Mouse (Mus musculus): Measurements from ENCODE around the gene Lemd2. TPM values are rescaled to one million over a fixed set of nuclear protein-coding genes. Genes with fewer than 3 reads are reported as not detected.

The Lemd2 gene
- polyA plus RNA-seq, 1 experiment from 2014 or later = 20.8 TPM

DNA sequence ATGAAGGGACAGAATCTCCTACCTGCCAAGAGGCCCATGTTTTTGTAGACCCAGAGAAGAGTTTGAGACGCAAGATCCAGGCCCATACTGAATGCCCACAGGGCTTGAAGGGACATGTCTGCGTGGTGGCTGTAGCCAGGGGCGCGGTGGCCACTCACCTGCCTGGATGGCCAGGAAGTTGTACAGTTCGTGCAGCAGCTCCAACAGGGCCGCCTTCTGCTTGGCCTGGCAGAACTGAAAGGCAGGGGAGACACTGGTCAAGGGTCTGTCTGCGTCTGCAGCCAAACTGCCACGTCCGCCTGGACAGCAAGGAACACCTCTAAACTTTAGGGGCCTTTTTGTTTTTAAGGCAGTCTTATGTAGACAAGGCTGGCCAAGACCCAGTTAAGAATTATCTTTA lies 5.1 kb downstream of the Lemd2 start:
- Histone ChIP-seq H3K4me2 (ENCODE audit: low read length) (no peak overlapping the region), H3K27me3 (ENCODE audit: control insufficient read depth, insufficient read depth, low read depth, low read length) (no peaks in the 10 kb centered on the region), H3K9ac (ENCODE audit: low read depth, low read length) (no peak overlapping the region), H3K36me3 (ENCODE audit: control insufficient read depth, insufficient read depth, low read length) (peaks cover 33% of the 10 kb centered on the region), H3K27ac (ENCODE audit: low read length) (no peak overlapping the region), H3K9me3 (replicated peaks; ENCODE audit: control insufficient read depth, low read length, poor library complexity, severe bottlenecking) (peaks cover 2% of the 10 kb centered on the region; the same call in 1 of the 2 replicates), H3K4me3 (ENCODE audit: low read depth, low read length) (no peak overlapping the region), H3K4me1 (ENCODE audit: control insufficient read depth, insufficient read depth, low read length) (peaks cover 39% of the 10 kb centered on the region)
- 97% methylated on average over 9 of the region's 9 CpGs for WGBS
- ATAC-seq = no peak

DNA sequence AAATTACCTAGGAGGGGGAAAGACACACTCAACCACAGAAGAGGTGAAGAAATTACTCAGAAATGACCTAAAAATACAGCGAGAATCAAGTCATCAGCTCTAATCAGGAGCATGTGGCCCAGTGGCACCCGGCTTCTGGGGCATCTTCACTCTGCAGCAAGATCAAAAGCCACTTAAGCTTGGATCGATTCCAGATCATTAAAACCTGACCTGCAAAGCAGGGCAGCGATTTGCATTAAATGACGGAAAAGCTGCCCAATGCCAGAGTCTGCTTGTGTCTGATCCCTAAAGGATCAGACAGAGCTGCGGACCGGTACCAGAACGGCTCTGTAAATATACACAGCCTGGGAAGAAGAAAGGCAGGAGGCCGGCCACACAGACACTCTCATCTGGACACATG lies 8.1 kb downstream of the Lemd2 start:
- Histone ChIP-seq H3K4me3 (ENCODE audit: low read depth, low read length) (no peak overlapping the region), H3K9ac (ENCODE audit: low read depth, low read length) (no peak overlapping the region), H3K27ac (ENCODE audit: low read length) (peak overlapping the region; percentile 70), H3K27me3 (ENCODE audit: control insufficient read depth, insufficient read depth, low read depth, low read length) (no peaks in the 10 kb centered on the region), H3K4me2 (ENCODE audit: low read length) (no peak overlapping the region), H3K36me3 (ENCODE audit: control insufficient read depth, insufficient read depth, low read length) (peaks cover 40% of the 10 kb centered on the region), H3K4me1 (ENCODE audit: control insufficient read depth, insufficient read depth, low read length) (peaks cover 36% of the 10 kb centered on the region), H3K9me3 (replicated peaks; ENCODE audit: control insufficient read depth, low read length, poor library complexity, severe bottlenecking) (no peaks in the 10 kb centered on the region)
- 25% methylated on average over 9 of the region's 9 CpGs for WGBS
- ATAC-seq = peak; percentile 22; the same call in 1 of the 2 replicates

DNA sequence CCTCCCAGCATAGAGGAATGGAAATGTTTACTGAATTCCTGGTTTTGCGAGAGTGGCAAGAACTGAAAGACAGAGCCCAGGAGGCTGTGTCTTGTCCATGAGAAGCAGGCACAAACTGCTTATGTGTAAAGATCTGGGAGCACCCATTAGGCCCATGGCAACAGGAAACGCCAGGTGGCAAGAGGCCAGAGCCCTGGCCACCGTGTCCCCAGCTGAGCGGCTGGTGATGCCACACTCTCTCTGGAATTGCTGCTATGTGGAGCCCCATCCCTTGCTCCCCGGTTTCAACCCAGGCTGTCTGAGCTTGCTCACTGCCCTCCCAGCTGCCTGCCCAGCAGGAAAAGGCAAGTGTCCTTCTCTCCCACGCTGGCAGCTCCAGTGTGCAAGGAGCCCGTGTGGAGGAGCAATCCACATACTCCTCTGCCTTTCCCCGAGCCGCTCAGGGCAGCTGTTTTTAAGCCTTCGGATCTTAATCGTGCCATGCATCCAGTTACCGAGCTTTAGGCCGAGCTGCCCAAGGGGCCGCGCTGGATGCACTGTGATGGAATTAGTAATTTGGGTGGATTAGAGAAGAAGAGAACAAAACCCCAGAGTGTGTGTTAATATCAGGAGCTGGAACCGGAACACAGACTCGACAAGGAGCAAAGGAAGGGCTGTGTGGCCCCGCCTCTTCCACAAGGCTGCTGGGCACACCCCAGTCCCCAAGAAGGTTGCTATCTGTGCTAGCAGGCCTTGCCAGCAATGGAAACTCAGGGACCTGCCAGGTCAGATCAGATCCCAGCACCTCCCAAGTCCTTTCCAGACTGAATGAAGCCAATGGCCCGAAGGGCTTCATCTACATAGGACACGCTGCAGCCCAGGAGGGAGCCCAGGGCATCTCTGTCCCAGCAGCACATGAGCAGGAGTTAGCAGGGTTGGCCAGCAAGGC lies 9.7 kb downstream of the Lemd2 start:
- H3K27me3 ChIP-seq (ENCODE audit: control insufficient read depth, insufficient read depth, low read depth, low read length) = no peaks in the 10 kb centered on the region
- no peak overlapping the region for H3K4me2 ChIP-seq (ENCODE audit: low read length)
- ATAC-seq = no peak
- peak overlapping the region; percentile 64 for H3K27ac ChIP-seq (ENCODE audit: low read length)
- H3K4me1 ChIP-seq (ENCODE audit: control insufficient read depth, insufficient read depth, low read length) = peaks cover 36% of the 10 kb centered on the region
- no peaks in the 10 kb centered on the region for H3K9me3 ChIP-seq (replicated peaks; ENCODE audit: control insufficient read depth, low read length, poor library complexity, severe bottlenecking)
- H3K9ac ChIP-seq (ENCODE audit: low read depth, low read length) = peak overlapping the region; percentile 39; the same call in 1 of the 2 replicates
- peaks cover 41% of the 10 kb centered on the region for H3K36me3 ChIP-seq (ENCODE audit: control insufficient read depth, insufficient read depth, low read length)
- 36% methylated on average over 20 of the region's 20 CpGs for WGBS
- H3K4me3 ChIP-seq (ENCODE audit: low read depth, low read length) = no peak overlapping the region

DNA sequence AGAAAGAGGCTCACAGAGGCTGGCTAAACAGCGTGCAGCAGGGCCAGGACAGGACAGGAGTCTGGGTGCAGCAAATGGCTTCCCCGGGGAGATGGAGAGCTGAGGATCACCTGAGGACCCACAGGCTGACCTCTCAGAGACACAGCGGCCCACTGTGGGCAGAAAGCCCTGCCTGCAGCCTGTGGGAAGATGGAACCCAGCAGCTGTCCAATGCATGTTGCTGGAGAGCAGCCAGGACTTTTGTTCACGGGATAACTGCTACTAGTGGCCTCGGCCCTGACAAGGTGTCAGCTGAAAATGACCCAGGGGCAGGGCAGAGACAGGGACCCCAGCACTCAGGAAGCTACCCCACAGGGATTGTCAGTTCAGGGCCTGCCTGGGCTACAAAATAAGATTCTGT lies 12.5 kb downstream of the Lemd2 start:
- 73% methylated on average over 5 of the region's 5 CpGs for WGBS
- Histone ChIP-seq H3K9ac (ENCODE audit: low read depth, low read length) (no peak overlapping the region), H3K4me3 (ENCODE audit: low read depth, low read length) (no peak overlapping the region), H3K4me2 (ENCODE audit: low read length) (no peak overlapping the region), H3K4me1 (ENCODE audit: control insufficient read depth, insufficient read depth, low read length) (peaks cover 37% of the 10 kb centered on the region), H3K36me3 (ENCODE audit: control insufficient read depth, insufficient read depth, low read length) (peaks cover 26% of the 10 kb centered on the region), H3K9me3 (replicated peaks; ENCODE audit: control insufficient read depth, low read length, poor library complexity, severe bottlenecking) (no peaks in the 10 kb centered on the region), H3K27me3 (ENCODE audit: control insufficient read depth, insufficient read depth, low read depth, low read length) (no peaks in the 10 kb centered on the region), H3K27ac (ENCODE audit: low read length) (no peak overlapping the region)
- no peak for ATAC-seq

DNA sequence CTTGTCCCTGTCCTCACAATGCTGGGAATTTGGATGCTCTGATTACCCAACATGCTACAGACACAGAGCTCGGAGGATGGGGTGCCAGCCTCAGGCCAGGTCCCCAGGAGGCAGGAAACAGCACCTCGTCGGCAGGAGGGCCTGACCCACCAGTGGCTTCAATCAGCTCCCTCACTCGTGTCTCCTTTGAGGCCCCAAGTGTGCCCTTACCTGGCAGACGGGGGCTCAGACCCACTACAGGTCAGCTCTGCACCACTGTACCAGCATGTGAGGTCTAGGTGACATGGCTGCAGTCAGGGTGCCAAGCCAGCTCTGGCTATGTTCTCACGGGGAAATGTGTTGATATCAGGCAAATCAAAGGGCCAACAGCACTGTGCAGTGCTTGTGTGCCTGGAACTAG lies 13.1 kb downstream of the Lemd2 start:
- H3K4me3 ChIP-seq (ENCODE audit: low read depth, low read length) = no peak overlapping the region
- no peaks in the 10 kb centered on the region for H3K27me3 ChIP-seq (ENCODE audit: control insufficient read depth, insufficient read depth, low read depth, low read length)
- peaks cover 26% of the 10 kb centered on the region for H3K36me3 ChIP-seq (ENCODE audit: control insufficient read depth, insufficient read depth, low read length)
- H3K27ac ChIP-seq (ENCODE audit: low read length) = no peak overlapping the region
- ATAC-seq = no peak
- H3K9ac ChIP-seq (ENCODE audit: low read depth, low read length) = no peak overlapping the region
- 92% methylated on average over 6 of the region's 6 CpGs for WGBS
- H3K4me2 ChIP-seq (ENCODE audit: low read length) = no peak overlapping the region
- H3K9me3 ChIP-seq (replicated peaks; ENCODE audit: control insufficient read depth, low read length, poor library complexity, severe bottlenecking) = no peaks in the 10 kb centered on the region
- H3K4me1 ChIP-seq (ENCODE audit: control insufficient read depth, insufficient read depth, low read length) = peaks cover 30% of the 10 kb centered on the region

DNA sequence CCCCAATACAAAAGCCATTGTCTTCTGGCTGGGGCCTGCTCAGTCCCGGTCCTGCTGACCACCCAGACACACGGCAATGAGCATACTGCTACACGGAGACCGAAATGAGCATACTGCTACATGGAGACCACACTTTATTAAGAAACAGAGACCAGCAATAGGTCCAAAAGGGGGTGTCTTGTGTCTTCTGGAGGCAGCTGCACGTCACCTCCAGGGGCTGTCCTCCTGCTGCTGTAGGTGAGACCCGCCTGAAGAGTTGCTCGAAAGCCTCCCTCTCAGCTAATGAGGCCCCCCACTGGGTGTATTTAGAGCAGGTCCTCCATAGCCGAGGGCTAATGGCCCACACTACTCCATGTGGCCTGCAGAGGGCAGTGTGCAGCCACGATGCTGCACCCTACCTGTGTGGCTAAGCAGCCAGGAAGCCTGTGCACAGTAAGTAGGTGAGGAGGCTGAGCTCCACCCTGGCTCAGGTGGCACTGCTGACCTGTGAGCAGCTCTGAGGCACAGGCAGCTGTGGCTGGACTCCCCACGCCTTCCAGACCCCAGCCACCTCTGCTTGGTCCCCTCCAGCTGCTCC lies 14.5 kb downstream of the Lemd2 start:
- no peaks in the 10 kb centered on the region for H3K27me3 ChIP-seq (ENCODE audit: control insufficient read depth, insufficient read depth, low read depth, low read length)
- H3K4me2 ChIP-seq (ENCODE audit: low read length) = no peak overlapping the region
- H3K36me3 ChIP-seq (ENCODE audit: control insufficient read depth, insufficient read depth, low read length) = peaks cover 21% of the 10 kb centered on the region
- H3K9me3 ChIP-seq (replicated peaks; ENCODE audit: control insufficient read depth, low read length, poor library complexity, severe bottlenecking) = no peaks in the 10 kb centered on the region
- H3K4me3 ChIP-seq (ENCODE audit: low read depth, low read length) = no peak overlapping the region
- ATAC-seq = peak; percentile 41
- H3K4me1 ChIP-seq (ENCODE audit: control insufficient read depth, insufficient read depth, low read length) = peaks cover 17% of the 10 kb centered on the region
- H3K9ac ChIP-seq (ENCODE audit: low read depth, low read length) = no peak overlapping the region
- no peak overlapping the region for H3K27ac ChIP-seq (ENCODE audit: low read length)
- WGBS = 32% methylated on average over 10 of the region's 10 CpGs

DNA sequence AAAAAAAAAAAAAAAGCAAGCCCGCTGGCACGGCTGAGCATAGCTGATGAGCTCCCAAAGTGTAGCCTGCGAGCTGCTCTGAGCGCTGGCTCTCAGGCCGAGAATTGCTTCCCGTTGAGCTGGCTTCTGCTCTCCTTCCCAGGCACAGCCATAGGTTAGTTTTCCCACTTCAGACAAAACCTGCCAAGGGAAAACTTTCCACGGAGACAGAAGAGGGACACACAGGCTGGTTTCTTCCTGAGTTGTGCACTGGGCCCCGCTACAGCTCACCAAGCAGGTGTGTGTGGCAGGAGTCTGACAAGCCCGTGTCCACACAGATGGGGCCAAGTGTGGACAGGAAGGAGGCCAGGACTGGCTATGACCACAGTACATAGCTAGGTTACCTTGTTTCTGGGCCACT lies 15.4 kb downstream of the Lemd2 start:
- no peak overlapping the region for H3K27ac ChIP-seq (ENCODE audit: low read length)
- no peaks in the 10 kb centered on the region for H3K9me3 ChIP-seq (replicated peaks; ENCODE audit: control insufficient read depth, low read length, poor library complexity, severe bottlenecking)
- peaks cover 21% of the 10 kb centered on the region for H3K36me3 ChIP-seq (ENCODE audit: control insufficient read depth, insufficient read depth, low read length)
- no peaks in the 10 kb centered on the region for H3K27me3 ChIP-seq (ENCODE audit: control insufficient read depth, insufficient read depth, low read depth, low read length)
- no peak overlapping the region for H3K4me2 ChIP-seq (ENCODE audit: low read length)
- peaks cover 10% of the 10 kb centered on the region; the same call in 1 of the 2 replicates for H3K4me1 ChIP-seq (ENCODE audit: control insufficient read depth, insufficient read depth, low read length)
- no peak overlapping the region for H3K4me3 ChIP-seq (ENCODE audit: low read depth, low read length)
- no peak for ATAC-seq
- WGBS = 60% methylated on average over 9 of the region's 9 CpGs
- 0 out of 2 replicates have a peak overlapping the region, but pooled peaks have one; percentile 4 for H3K9ac ChIP-seq (ENCODE audit: low read depth, low read length)

DNA sequence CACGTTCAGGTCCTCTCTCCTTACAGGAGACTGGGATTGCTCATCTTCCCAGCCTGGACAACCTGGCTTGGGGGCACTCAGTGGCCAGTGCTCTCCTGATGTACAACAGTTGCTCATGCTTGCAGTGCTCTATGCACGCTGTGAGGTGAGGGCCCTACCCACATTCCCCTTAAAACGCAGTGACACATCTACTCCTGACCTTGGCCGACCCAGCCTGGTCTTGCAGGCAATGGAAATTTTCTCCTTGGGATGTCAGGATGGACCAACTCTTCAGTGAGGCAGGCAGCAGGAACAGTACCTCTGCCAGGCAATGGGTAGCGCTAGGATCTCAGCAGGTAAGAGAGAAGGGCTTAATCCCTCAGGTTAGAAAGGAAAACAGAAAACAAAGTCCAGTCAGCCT lies 17.2 kb downstream of the Lemd2 start:
- WGBS = 60% methylated on average over 5 of the region's 5 CpGs

DNA sequence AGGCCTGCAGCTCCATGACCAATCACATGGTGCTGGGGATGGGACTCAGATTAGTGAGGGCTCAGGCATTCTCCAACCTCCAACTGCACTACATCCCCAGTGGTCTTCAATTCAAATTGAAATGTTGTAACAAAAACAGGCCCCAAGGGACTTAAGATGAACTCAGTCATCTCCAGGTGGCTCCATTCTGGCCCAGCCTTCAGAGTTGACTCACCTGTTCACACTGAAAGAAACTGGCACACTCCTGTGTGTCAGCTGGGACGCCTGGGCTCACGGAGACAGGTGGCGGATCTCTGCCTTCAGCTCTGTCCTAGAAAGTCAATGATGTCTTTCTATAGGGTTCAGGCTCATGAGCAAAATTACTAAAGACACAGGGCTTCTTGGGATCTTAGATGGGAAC lies 18.2 kb downstream of the Lemd2 start:
- H3K4me3 ChIP-seq (ENCODE audit: low read depth, low read length) = no peak overlapping the region
- H3K4me2 ChIP-seq (ENCODE audit: low read length) = no peak overlapping the region
- peaks cover 6% of the 10 kb centered on the region; the same call in 1 of the 2 replicates for H3K36me3 ChIP-seq (ENCODE audit: control insufficient read depth, insufficient read depth, low read length)
- H3K9me3 ChIP-seq (replicated peaks; ENCODE audit: control insufficient read depth, low read length, poor library complexity, severe bottlenecking) = no peaks in the 10 kb centered on the region
- peaks cover 5% of the 10 kb centered on the region; the same call in 1 of the 2 replicates for H3K4me1 ChIP-seq (ENCODE audit: control insufficient read depth, insufficient read depth, low read length)
- WGBS = 87% methylated on average over 3 of the region's 3 CpGs
- H3K27me3 ChIP-seq (ENCODE audit: control insufficient read depth, insufficient read depth, low read depth, low read length) = no peaks in the 10 kb centered on the region
- H3K9ac ChIP-seq (ENCODE audit: low read depth, low read length) = no peak overlapping the region
- no peak for ATAC-seq
- H3K27ac ChIP-seq (ENCODE audit: low read length) = no peak overlapping the region

More for the DNA sequence above, 17.2 kb downstream of the Lemd2 start:
- no peaks in the 10 kb centered on the region for H3K9me3 ChIP-seq (replicated peaks; ENCODE audit: control insufficient read depth, low read length, poor library complexity, severe bottlenecking)
- H3K4me2 ChIP-seq (ENCODE audit: low read length) = no peak overlapping the region
- peaks cover 6% of the 10 kb centered on the region for H3K36me3 ChIP-seq (ENCODE audit: control insufficient read depth, insufficient read depth, low read length)
- H3K4me1 ChIP-seq (ENCODE audit: control insufficient read depth, insufficient read depth, low read length) = peaks cover 5% of the 10 kb centered on the region; the same call in 1 of the 2 replicates
- H3K9ac ChIP-seq (ENCODE audit: low read depth, low read length) = no peak overlapping the region
- H3K4me3 ChIP-seq (ENCODE audit: low read depth, low read length) = no peak overlapping the region
- H3K27me3 ChIP-seq (ENCODE audit: control insufficient read depth, insufficient read depth, low read depth, low read length) = no peaks in the 10 kb centered on the region
- H3K27ac ChIP-seq (ENCODE audit: low read length) = no peak overlapping the region
- no peak for ATAC-seq

Measured in midbrain, embryonic 16.5 days (tissue).